Mouse (Mus musculus) heart, adult 8-10 months (tissue): ENCODE measurements at regions not wholly inside any gene's neighbourhood (a gene's known extent, or its start where the extent isn't known, plus 50 kb on each side); places are given as distances from the start of the nearest gene placed in this dataset.
"Not testable (repeated sequence)": the region's sequence is repeated elsewhere in the genome, so short reads cannot be mapped to it uniquely, and the experiment has no call there.

Experiments
- DNase-seq: peaks from one replicate; pipeline ENCODE4 v3.0.0; 2022; ENCODE audit warnings: low spot score

DNA sequence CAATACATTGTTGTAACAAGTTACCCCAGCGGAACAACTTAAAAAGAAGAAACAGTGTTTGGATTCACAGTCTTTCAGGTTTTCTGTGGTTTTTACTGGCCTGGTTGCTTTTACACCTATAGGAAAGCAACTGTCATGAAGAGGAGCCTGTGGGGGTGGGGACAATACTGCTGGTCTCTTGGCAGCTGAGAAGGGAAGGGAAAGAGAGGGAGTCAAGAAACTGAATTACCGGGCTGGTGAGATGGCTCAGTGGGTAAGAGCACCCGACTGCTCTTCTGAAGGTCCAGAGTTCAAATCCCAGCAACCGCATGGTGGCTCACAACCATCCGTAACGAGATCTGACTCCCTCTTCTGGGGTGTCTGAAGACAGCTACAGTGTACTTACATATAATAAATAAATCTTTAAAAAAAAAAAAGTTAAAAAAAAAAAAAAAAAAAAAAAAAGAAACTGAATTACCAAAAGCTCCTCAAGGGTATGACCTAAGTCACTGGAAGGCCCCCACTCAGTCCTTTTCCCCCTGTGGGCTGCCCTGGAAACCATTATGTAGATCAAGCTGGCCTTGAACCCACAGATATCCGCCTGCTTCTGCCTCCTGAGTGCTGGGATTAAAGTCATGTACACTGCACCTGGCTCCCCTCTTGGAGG, 114.3 kb upstream of the Nebl start:
- not testable (repeated sequence) for DNase-seq

DNA sequence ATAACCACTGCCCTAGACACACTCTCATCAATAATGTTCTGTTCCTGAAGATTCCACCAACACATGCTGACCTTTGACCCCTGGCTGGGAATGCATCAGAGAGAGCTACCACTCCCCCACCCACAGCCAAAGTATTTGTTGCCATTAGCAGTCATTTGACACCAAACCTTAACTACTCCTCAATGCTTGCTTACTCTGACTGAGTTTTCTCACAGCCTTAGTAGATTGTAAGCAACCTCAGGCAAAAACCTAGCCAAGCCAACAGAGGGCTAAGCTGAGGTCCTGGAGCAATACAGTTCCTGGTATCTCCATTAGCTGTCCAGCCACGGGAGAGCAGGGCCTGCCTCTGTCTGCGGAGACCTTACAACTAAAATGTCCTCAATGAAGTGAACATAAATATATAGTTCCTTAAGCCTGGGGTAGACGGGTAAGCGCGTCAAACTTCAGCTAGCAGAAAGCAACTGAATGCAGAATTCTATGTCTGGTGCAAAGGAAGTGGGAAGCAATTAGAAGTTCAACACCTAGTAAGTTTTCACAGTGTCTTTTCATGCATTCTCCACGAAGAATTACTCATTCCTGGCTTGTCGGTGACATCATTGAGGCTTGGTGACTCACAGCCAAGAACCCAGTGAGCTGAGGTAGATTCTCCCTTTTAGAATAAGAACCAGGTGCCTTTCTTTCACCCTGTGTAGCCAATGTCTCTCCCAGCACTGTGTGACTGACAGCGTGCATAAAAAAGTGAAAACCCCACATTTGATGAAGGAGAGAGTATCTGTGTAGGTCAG, 113.6 kb upstream of the Nebl start:
- no peak for DNase-seq

DNA sequence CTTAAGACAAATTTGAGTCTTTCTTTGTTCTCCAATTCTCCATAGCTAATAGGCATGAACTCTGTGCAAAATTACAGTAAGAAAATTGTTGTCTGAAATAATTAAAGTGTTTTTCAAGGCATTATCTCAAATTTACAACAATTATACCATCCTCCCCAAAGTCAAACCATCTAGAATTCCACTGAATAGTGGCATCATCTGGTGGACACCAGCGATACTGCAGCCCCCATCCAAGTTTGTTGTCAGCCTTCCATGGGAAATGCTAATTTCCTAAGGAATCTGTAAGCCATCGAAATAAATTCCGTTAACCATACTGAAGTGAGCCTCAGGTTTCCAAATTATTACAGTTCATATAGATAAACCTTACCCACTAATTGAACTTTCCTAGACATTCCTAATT, 110.7 kb upstream of the Nebl start:
- no peak for DNase-seq

GRCm38 (mm10) chr2:17841546-17841945, 110.3 kb upstream of the Nebl start:
- no peak for DNase-seq

DNA sequence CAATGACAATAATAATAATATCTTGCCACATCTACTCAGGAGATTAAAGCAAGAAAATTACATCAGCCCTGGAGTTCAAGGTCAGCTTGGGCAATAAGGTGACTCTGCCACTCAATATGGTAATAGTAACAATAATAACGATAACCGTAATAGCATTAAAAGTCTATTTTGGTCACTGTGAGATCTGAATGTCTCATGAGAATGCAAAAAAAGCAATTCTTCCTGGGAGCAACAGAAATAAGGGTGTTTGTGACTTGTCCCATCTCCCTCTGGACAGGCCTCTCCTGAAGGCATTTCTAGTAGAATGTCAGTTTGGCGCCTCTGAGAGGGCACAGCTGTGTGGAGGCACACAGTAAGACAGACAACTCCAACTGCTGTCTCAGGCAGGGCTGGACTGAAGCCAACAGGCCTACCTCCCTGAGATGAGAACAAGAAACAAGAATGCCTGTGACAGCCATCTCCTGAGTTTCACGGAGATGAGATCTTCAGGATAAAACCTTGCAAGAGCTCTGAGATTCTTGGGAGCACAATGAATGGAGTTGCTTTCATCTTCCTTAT, 109.8 kb upstream of the Nebl start:
- no peak for DNase-seq

GRCm38 (mm10) chr2:17839649-17840048, 108.4 kb upstream of the Nebl start:
- no peak for DNase-seq

- DNase-seq: no peak
Observed at GRCm38 (mm10) chr2:17838859-17839581, 107.8 kb upstream of the Nebl start.

GRCm38 (mm10) chr2:17838381-17838680, 107.1 kb upstream of the Nebl start:
- no peak for DNase-seq

DNA sequence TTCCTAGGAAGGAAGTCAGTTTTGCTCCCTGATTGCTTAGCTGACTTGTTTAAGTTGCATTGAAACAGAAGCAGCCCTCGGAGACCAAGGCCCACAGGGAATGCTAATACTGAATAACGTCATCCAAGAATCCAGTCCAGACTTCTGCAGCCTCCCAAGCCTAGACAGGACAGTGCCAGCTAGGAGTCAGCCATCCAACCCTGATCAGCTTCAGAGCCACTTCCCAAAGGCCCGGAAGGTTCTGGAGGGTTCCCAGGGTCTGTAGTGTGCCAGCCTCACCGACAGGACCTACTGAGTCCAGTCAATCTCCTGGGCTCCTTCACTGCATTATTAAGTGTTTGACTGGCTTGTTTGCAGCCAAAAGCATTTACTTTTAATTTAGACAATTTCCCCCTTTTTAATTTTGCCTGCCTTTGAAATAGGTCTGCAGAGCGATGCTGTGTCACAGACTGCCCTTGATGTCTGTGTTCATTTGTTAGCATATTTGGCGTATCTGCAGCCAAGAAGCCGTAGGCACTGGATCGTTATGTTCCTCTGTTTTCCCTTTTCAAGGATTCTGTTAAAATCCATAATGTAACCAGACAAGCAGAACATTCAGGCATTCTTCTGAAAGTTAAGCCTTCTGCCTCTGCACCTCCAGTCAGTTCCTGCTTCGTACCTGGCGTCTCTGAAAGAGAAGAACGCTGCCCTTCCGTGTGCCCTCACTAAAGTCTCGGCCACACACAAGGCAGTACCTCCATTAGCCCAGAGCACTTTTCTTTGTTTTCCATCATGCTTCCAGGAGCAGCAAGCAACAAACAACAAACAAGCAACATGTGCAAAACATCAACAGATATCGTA, 106.5 kb upstream of the Nebl start:
- no peak for DNase-seq

DNA sequence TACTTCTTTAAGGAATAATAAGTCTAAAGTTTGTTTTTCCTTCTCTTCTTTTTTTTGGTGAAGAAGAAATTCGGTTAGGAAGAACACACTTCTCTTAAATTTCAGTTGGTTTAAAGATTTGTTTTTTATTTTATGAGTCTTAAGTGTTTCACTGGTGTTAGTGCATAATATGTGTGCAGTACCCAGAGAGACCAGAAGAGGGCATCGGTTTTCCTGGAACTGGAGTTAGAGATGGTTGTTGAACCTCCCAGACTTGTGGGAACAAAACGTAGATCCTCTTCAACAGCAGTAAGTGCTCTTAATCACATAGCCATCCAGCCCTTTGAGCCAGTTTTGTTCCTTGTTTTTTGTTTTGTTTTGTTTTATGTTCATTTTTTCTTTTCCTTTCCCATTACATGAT, 101.5 kb upstream of the Nebl start:
- DNase-seq: no peak

- DNase-seq: no peak
Observed at GRCm38 (mm10) chr2:17830216-17830615, 99.0 kb upstream of the Nebl start.

GRCm38 (mm10) chr2:17825271-17825670, 94.0 kb upstream of the Nebl start:
- no peak for DNase-seq

GRCm38 (mm10) chr2:17824176-17824575, 92.9 kb upstream of the Nebl start:
- DNase-seq: no peak

GRCm38 (mm10) chr2:17822621-17823006, 91.3 kb upstream of the Nebl start:
- no peak for DNase-seq

- no peak for DNase-seq
Observed at GRCm38 (mm10) chr2:17821878-17822620, 90.8 kb upstream of the Nebl start.

- no peak for DNase-seq
Observed at GRCm38 (mm10) chr2:17811943-17812670, 80.8 kb upstream of the Nebl start.
